In genomic region chr9:63398611-63399462, GRCm38 (mm10) we compare ENCODE assay signal across 7 mouse cellular contexts. TPM values are rescaled to one million over a fixed set of nuclear protein-coding genes. Genes with fewer than 3 reads are reported as not detected.
DNase-seq lines count a peak whose midpoint lies in the region; ATAC-seq lines count a peak whose summit lies in the region.

Gene 2300009A05Rik, minus strand, starts transcription at chr9:63399246.

- peak; percentile 99 for ATAC-seq in intestine, embryonic 16.5 days
- ATAC-seq in midbrain, embryonic 11.5 days (ENCODE audit: low FRiP score): peak; percentile 99

- DNase-seq in adrenal gland, adult 18-20 months (ENCODE audit: low spot score in 2 of 2): peak; percentile 98
- peak; percentile 95 for DNase-seq in embryo, embryonic 11 days
- DNase-seq in gastrocnemius, postnatal 36 days: peak; percentile 94 to 95
- DNase-seq in left cerebral cortex, postnatal 36 days (ENCODE audit: low spot score in 2 of 2): peak; percentile 93 to 96
- peak; percentile 99 for DNase-seq in midbrain, embryonic 11.5 days (ENCODE audit: low spot score, missing footprints)
- peak; percentile 95 for DNase-seq in skeletal muscle tissue, adult 2 months (ENCODE audit: low read depth, low spot score)

- H3K4me2 ChIP-seq in intestine, embryonic 16.5 days (ENCODE audit: low read depth, low read length): peak within 1 kb of the TSS; percentile 80
- H3K4me2 ChIP-seq in midbrain, embryonic 11.5 days: peak within 1 kb of the TSS; percentile 86

- H3K27me3 ChIP-seq in intestine, embryonic 16.5 days (replicated peaks; ENCODE audit: control insufficient read depth, insufficient read depth, low read length): no peaks in the 10 kb centered on the region
- H3K27me3 ChIP-seq in midbrain, embryonic 11.5 days (ENCODE audit: control insufficient read depth, insufficient read depth, low read length): no peaks in the 10 kb centered on the region

- H3K9me3 ChIP-seq in intestine, embryonic 16.5 days (ENCODE audit: control insufficient read depth, low read length): no peaks in the 10 kb centered on the region
- no peaks in the 10 kb centered on the region for H3K9me3 ChIP-seq in midbrain, embryonic 11.5 days (ENCODE audit: control insufficient read depth, low read length)

- peak within 1 kb of the TSS; percentile 94 for H3K9ac ChIP-seq in intestine, embryonic 16.5 days (ENCODE audit: low read depth, low read length)
- H3K9ac ChIP-seq in midbrain, embryonic 11.5 days (ENCODE audit: low read length): peak within 1 kb of the TSS; percentile 91

- H3K4me1 ChIP-seq in intestine, embryonic 16.5 days (ENCODE audit: control insufficient read depth, insufficient read depth, low read length): peaks cover 4% of the 10 kb centered on the region
- peaks cover 4% of the 10 kb centered on the region; the same call in 1 of the 2 replicates for H3K4me1 ChIP-seq in midbrain, embryonic 11.5 days (ENCODE audit: control insufficient read depth, insufficient read depth, low read length)

- intact Hi-C loops in gastrocnemius, postnatal 36 days (cut with DNase I): no loop called here
- intact Hi-C loops in left cerebral cortex, postnatal 36 days (cut with DNase I): loop anchor here (5.0 kb wide), 1 partner anchor 267 kb away; no protein-coding TSS in a partner anchor

- under 1% methylated on average over 74 of the region's 74 CpGs for WGBS in intestine, embryonic 16.5 days
- under 1% methylated on average over 71 of the region's 74 CpGs for WGBS in midbrain, embryonic 11.5 days

- H3K36me3 ChIP-seq in intestine, embryonic 16.5 days (ENCODE audit: control insufficient read depth, insufficient read depth, low read length): no peaks in the 10 kb centered on the region
- H3K36me3 ChIP-seq in midbrain, embryonic 11.5 days (ENCODE audit: control insufficient read depth, insufficient read depth, low read length): no peaks in the 10 kb centered on the region

- H3K4me3 ChIP-seq in intestine, embryonic 16.5 days (ENCODE audit: low read length): peak within 1 kb of the TSS; percentile 95
- peak within 1 kb of the TSS; percentile 71 for H3K4me3 ChIP-seq in midbrain, embryonic 11.5 days (ENCODE audit: low read depth, low read length)

- H3K27ac ChIP-seq in intestine, embryonic 16.5 days (ENCODE audit: low read length): peak within 1 kb of the TSS; percentile 95
- peak within 1 kb of the TSS; percentile 49 for H3K27ac ChIP-seq in midbrain, embryonic 11.5 days (ENCODE audit: low read depth, low read length)

RNA-seq across cellular contexts. Expression of gene 2300009A05Rik, which starts in this region (rescaled TPM):
- 10 to 100 TPM; 39.8 to 46.9 TPM for total RNA-seq in adrenal gland, adult 18-20 months (2021)
- 10 to 100 TPM; 24.8 to 30.8 TPM for total RNA-seq in gastrocnemius, postnatal 36 days (2021)
- 48.5 and 49.5 TPM in 2 replicates for polyA plus RNA-seq in intestine, embryonic 16.5 days (2015; fragmentation: Nextera tagmentation; extraction: Ambion mirVana)
- 10 to 100 TPM; 24.8 to 27.3 TPM for total RNA-seq in left cerebral cortex, postnatal 36 days (2021)
- polyA plus RNA-seq in midbrain, embryonic 11.5 days (2014; fragmentation: Nextera tagmentation; extraction: Ambion mirVana): 43.2 and 46.5 TPM in 2 replicates

Comparison
In these comparisons a context has a peak if more than half of its experiments do, and no peak if none do; other contexts are left out.
1. Peak in every context shown above with its lines: DNase-seq, ATAC-seq, H3K4me3 ChIP-seq and H3K27ac ChIP-seq.